Mouse (Mus musculus) monocyte, adult 5-6 weeks (primary cell): ENCODE measurements around the gene Rnf223. TPM values are rescaled to one million over a fixed set of nuclear protein-coding genes. Genes with fewer than 3 reads are reported as not detected.

Source experiments
- total RNA-seq: library from RNA; stranded (forward); fragments of 200-1000, 200-491, 200-594 nt; gene quantifications from 3 replicates; pipeline ENCODE4 v1.2.3, GENCODE M21; 2017

The Rnf223 gene
- total RNA-seq, 1 experiment from 2014 or later, result not detected

Other genes with a start within 250 kb of the Rnf223 start
- 3.8 to 12.8 TPM (median 10.3 TPM) in 3 replicates for gene Pusl1, start 238.7 kb upstream of the Rnf223 start, total RNA-seq
- 17.2 to 19.3 TPM (median 17.3 TPM) in 3 replicates for gene Acap3, start 238.7 kb upstream of the Rnf223 start, total RNA-seq
- 79.0 to 128 TPM (median 101 TPM) in 3 replicates for gene Ube2j2, start 186.7 kb upstream of the Rnf223 start, total RNA-seq
- gene C1qtnf12, start 168.2 kb upstream of the Rnf223 start, total RNA-seq, result 0.85 to 1.4 TPM in 2 of 3 replicates, not detected in the other
- gene B3galt6, start 137.9 kb upstream of the Rnf223 start, total RNA-seq, result 2.8 to 3.5 TPM (median 3.1 TPM) in 3 replicates
- gene Sdf4, start 137.6 kb upstream of the Rnf223 start, total RNA-seq, result 300 to 351 TPM (median 344 TPM) in 3 replicates
- gene Tnfrsf4, start 116.7 kb upstream of the Rnf223 start, total RNA-seq, result 1.8 to 6.6 TPM (median 5.3 TPM) in 3 replicates
- 29.2 to 74.7 TPM (median 38.4 TPM) in 3 replicates for gene Tnfrsf18, start 104.3 kb upstream of the Rnf223 start, total RNA-seq
- not detected in 3 replicates for gene Ttll10, start 71.1 kb upstream of the Rnf223 start, total RNA-seq
- gene 9430015G10Rik, start 20.5 kb upstream of the Rnf223 start, total RNA-seq, result 5.7 to 20.4 TPM (median 15.4 TPM) in 3 replicates
- gene Agrn, start 67.0 kb downstream of the Rnf223 start, total RNA-seq, result 1.4 to 8.4 TPM (median 2.7 TPM) in 3 replicates
- gene Isg15, start 70.3 kb downstream of the Rnf223 start, total RNA-seq, result 1.9 to 9.6 TPM (median 2.4 TPM) in 3 replicates
- 2.6 to 12.3 TPM (median 3.3 TPM) in 3 replicates for gene AW011738, start 72.8 kb downstream of the Rnf223 start, total RNA-seq
- gene Perm1, start 85.4 kb downstream of the Rnf223 start, total RNA-seq, result 0.19 to 0.48 TPM in 2 of 3 replicates, not detected in the other
- 4.3 to 17.1 TPM (median 16.9 TPM) in 3 replicates for gene Plekhn1, start 104.3 kb downstream of the Rnf223 start, total RNA-seq
- 33.0 to 53.8 TPM (median 40.5 TPM) in 3 replicates for gene Noc2l, start 105.5 kb downstream of the Rnf223 start, total RNA-seq
- 0.19 to 1.8 TPM (median 0.29 TPM) in 3 replicates for gene Samd11, start 125.1 kb downstream of the Rnf223 start, total RNA-seq
- 0.19 TPM in 1 of 3 replicates, not detected in the others for gene Vmn2r-ps159, start 200.6 kb downstream of the Rnf223 start, total RNA-seq